Mouse (Mus musculus) liver (tissue): Measurements from ENCODE around the gene Sirpa.

Experiments
- DNase-seq: peaks from one replicate; pipeline ENCODE4 v3.0.0-alpha.2; 2020; ENCODE audit warnings: mixed read lengths

Sirpa gene

DNA sequence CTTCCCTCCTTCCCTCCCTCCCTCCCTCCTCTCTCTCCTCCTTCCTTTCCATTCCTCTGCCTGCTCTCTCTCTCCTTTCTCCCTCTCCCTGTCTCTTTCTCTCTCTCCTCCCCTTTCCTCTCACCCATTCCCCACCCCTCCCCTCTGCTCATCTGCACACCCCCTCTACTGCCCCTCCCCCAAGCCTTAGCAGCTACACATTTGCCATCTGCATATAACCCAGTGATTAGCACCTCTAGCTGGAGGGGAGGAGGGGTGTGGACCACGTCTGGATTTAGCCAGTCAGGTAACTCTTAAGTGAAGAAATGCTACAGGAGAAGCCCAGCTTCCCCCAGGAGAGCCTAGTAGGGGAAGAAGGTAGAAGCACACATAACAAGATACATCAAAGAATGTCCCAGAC, 7.7 kb upstream of the Sirpa start:
- no peak for DNase-seq

GRCm38 (mm10) chr2:129585904-129586514, 6.6 kb upstream of the Sirpa start:
- DNase-seq = no peak

DNA sequence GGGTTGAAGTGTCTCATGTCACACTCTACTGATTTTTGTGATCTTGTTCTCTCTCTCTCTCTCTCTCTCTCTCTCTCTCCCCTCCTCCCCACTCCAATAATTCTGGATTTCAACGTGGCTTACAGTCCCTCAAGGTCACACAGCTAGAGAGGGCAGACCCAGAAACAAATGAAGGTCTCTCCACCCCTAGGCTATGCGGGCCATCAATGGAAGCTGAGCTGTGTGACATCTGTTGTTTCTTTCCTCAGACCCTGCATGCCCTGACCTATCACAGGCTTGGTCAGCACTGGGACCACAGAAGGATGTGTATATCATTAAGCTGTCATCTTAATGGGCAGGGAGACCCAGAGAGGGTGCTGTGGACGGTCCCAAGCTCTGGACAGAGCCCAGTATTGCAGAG, 5.4 kb upstream of the Sirpa start:
- no peak for DNase-seq

DNA sequence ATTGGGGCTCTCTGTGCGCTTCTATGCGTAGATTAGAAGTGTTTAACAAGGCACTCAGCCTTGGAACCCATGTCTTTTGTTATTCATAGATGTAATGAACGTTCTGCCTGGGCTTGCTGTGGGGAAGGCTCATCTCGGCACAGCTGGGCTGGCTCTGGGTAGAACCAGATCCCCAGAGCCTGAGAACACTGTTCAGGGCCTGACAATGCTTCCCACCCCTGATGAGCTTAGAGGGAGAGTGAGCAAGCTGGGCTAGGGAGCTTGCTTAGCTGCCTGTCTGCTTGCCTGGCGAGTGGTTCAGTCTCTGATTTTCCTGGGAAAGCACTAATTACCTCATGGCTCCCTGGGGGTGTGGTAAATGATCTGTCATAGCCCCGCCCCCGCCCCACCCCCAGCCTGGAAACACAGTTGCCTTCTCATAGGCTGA, 4.8 kb upstream of the Sirpa start:
- no peak for DNase-seq

DNA sequence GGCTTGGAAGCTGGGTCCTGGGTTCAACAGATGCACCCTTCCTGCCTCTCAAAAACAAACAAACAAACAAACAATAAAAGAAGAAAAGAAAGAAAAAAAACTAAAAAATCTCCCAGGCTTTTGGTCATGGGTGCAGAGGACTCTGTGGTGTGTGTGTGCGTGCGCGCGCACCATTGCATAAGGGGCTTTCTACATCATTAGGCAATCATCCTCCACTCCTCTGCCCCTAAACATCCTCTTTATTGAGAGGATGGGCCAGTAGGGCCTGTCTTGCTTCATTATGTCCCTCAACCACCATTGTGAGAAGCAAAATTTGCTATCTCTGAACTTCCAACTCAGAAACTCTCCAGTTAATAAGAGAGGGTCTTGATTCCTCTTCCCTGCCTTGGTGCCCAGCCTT, 738 bp upstream of the Sirpa start:
- DNase-seq = peak; percentile 17

GRCm38 (mm10) chr2:129593141-129593875, 673 bp downstream of the Sirpa start:
- DNase-seq = peak; percentile 58

DNA sequence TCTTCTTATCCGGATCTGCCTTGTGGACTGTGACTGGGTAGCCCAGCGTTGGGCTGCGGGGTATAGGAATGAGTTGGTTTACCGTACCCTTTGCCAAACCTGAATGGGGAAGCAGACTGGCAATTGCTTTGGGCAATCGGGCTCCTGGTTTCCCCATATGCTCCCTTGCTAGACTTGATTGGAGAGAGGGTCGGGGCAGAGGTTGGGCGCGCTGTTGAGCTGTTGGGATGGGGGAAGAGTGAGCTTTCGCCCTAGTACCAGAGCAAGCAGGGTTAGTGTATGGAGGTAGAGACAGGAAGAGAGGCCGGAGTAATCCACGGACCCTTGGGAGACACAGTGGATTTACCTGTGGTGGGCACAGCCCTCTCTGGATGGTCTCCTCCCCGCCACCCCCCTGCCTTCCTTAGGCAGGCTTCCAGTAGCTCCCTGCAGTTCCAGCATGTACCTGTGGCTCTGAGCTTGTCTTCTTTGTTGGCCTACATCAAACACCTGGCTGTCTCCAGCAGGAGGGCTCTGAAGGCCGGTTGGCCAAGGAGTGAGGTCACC, 1.3 kb downstream of the Sirpa start:
- no peak for DNase-seq

DNA sequence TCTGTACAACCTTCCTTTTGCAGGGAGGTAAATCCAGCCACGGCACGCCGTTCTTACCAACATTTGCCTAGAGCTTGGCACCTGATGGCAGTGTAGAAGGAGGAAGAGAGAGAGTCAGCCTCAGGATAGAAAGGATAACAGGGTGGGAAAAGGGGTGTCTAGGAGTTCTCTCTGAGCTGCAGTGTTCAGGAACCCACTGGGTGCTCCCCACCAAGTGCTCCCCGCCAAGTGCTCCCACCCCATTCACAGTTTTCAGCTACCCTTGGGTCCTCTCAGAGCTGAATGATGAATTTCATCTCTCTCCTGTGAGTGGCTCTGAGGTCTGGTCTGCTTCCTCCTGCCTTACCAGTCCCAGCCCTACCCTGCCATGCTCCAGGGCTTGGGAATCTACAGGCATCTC, 1.9 kb downstream of the Sirpa start:
- DNase-seq = no peak

DNA sequence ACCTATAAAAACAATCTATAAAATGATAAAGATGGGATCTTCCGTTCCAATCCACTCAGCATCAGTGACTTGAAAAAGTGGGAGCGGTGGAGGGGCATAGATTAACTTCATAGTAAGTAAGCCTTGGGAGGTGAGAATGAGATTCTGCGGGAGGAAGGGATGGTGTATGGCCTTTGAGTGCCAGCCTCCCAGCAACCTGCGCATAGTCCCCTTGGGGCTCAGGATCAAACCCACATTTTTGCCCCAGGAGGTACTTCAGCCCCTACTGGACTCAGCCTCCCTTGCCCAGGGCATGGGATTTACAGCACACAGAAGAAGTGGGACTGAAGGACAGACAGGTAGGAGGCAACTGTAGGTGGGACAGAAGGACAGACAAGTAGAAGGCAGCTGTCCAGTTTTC, 2.6 kb downstream of the Sirpa start:
- no peak for DNase-seq

- no peak for DNase-seq
Observed at GRCm38 (mm10) chr2:129595661-129596209, 3.1 kb downstream of the Sirpa start.

DNA sequence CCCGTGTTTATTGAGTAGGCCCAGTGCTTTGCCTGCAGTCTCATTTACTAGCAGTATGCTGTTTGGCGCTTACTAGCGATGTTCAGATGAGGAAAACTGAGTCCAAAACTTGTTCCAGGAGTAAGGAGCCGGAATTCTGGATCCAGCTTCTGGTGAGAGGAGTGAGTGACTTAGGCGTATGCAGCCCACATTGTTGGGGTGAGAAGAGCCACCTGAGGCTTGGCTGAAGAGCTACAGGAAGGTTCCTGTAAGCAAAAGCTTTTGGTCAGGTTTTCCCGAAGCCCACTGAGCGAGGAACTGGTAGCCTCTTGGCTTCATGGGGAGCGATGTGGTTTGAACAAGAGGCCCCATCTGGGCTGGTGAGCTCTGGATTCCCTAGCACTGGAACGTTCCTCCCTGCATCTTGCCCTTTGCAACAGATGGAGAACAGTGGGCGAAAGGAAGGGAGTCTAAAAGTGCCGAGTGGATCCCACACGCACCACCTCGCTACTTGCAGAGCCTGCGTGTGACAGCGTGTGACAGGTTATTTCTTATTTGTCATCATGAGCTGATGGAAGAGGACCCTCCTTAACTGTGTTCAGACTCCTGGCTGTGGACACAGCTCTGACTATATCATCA, 4.0 kb downstream of the Sirpa start:
- no peak for DNase-seq

DNA sequence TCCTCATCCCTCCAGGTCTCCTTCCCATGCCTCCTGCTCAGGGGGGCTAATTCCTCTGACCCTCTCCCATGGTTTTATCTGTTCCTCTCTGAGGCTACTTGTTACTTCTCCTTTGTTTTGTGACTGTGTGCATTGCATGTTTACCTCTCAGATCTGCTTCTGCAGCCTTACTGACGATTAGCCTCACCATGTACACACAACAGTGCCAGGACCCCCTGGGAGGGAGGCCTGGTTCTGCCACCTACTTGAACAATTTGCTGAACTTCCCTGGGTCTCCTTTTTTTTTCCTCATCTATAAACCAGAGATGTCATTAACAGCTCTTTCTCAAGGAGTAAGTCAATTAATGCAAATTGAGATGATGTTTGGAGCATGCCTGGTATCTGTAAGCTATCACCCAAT, 4.9 kb downstream of the Sirpa start:
- no peak for DNase-seq

GRCm38 (mm10) chr2:129598094-129598493, 5.5 kb downstream of the Sirpa start:
- no peak for DNase-seq

- no peak for DNase-seq
Observed at GRCm38 (mm10) chr2:129599231-129600084, 6.8 kb downstream of the Sirpa start.

DNA sequence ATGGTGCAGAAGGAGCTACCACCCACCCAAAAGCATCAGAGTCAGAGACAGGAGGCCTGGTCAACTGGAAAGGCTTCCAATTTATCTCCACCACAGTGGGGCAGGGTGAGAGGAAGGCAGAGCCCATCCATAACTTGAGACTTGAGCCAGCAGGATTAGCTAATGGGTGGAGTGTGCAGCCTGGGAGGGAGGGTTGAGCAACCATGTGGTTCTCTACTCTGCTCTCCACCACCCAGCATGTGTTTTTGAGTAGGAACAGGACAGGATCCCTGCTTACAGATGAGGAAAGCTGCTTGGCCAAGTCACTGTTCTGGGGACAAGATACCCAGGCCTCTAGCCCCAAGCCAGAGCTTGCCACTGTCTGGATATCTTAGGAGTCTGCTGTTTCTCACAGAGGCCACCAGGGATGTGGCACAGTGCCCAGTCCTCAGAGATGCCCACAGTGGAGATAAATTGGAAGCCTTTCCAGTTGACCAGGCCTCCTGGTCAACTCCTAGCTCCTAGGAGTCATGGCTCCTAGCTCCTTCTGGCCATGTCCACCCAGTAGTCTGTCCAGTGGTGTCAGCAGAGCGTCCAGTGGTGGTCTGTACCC, 8.5 kb downstream of the Sirpa start:
- no peak for DNase-seq

- no peak for DNase-seq
Observed at GRCm38 (mm10) chr2:129601894-129602663, 9.4 kb downstream of the Sirpa start.

DNA sequence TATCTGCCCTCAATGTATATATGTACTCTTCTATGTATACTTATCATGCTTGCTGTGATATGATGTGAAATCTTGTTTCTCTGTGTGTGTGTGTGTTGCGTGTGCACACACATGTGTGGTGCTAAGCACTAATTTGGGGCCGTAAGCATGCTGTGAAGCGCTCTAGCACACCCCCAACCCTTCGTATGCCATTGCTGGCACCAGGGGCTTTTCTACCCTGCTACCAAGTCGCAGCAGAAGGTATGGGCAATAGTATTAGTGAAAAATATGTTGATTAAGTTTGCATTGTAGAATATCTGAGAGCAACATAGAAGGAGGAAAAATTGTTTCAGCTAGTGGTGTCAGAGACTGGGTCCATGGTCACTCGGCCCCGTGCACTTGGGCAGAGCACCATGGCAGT, 10.2 kb downstream of the Sirpa start:
- no peak for DNase-seq

GRCm38 (mm10) chr2:129603536-129603935, 10.9 kb downstream of the Sirpa start:
- no peak for DNase-seq

GRCm38 (mm10) chr2:129604032-129604431, 11.4 kb downstream of the Sirpa start:
- DNase-seq = no peak

DNA sequence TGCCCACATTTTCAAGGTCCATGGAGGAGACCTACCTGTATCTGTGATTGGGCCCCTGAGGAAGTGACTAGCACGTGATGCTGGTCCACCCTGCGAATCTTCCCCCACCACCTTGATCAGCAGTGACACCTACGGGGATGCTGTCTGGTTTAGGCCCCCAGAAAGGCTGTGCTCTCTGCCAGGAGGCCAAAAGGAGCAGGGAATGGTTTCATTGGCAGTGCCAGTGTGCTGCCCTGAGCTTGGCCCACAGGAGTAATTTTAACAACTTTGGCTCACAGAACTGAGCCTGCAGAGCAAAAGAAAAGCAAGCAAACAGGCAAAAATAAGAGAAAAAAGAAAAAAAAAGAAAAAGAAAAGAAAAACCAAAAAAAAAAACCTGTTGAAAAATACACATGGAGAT, 13.2 kb downstream of the Sirpa start:
- DNase-seq = no peak

DNA sequence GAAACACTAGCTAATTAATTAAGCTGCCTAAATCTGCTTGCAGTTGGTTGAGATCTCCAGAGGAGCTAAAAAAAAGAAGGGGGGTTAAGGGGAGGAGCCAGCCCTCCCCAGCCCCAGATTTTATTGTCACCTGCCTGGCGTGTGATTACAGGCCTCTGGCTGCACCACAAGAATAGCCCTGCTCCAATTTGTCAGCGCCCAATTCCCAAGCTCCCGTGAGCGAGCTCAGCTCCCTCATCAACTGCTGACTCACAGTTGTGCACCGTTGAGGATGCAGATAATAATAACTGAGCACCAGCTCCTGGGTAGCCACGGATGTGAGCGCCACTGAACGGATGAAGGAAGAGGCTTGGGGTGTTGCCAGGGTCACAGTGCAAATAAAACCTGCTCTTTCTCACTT, 13.6 kb downstream of the Sirpa start:
- DNase-seq = no peak

- no peak for DNase-seq
Observed at GRCm38 (mm10) chr2:129606899-129607298, 14.3 kb downstream of the Sirpa start.
